Mouse (Mus musculus) gastrocnemius, postnatal 25 days (tissue): ENCODE results near the gene Oscar. TPM values are rescaled to one million over a fixed set of nuclear protein-coding genes. Genes with fewer than 3 reads are reported as not detected.
"Not testable (repeated sequence)": the region's sequence is repeated elsewhere in the genome, so short reads cannot be mapped to it uniquely, and the experiment has no call there.

Experiments used
- DNase-seq: peaks from one replicate; pipeline ENCODE4 v3.0.0; 2022
- total RNA-seq, 2 experiments: library from RNA; stranded (reverse); gene quantifications; 1 replicate in 1 of 2; 2 replicates in 1 of 2; pipeline ENCODE4 v1.2.3; 2021

Oscar gene
- total RNA-seq, 2 experiments from 2014 or later = 0.15 to 0.56 TPM

DNA sequence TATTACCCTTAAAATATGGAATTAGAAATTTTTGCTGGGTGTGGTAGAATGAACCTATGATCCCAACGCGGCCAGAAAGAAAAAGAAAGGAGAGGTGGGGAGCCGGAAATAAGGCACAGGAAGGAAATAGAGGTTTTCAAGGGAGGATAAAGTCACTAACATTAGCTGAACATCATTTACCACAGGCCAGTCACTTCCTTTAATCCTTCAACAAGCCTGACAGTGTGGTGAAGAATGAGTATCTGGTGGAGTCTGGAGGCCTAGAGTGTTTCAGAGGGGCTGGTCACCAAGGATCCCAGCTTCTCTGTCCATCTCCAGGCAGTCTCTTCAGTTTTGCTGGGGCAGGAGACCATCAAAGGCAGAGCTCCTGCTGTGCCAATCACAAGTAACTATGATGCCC lies 5.5 kb downstream of the Oscar start:
- DNase-seq = no peak

- DNase-seq = peak; percentile 23
These were observed 6.9 kb downstream of the Oscar start for GRCm38 (mm10) chr7:3609082-3609481.

DNA sequence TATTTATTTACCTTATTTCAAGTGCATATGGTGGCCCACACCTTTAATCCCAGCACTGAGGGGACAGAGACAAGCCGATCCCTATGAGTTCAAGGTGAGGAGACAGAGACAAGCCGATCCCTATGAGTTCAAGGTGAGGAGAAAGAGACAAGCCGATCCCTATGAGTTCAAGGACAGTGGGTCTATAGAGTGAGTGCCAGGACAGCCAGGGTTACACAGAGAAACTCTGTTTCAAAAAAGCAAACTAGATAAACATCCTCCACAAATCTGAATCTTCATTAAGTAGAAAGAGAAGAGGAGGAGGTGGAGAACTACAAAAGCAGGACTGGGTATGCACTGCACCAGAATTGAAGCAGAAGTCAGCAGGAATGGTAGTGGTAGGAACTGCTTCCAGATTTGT lies 7.3 kb downstream of the Oscar start:
- no peak for DNase-seq

GRCm38 (mm10) chr7:3607391-3607790 lies 8.6 kb downstream of the Oscar start:
- DNase-seq = no peak

DNA sequence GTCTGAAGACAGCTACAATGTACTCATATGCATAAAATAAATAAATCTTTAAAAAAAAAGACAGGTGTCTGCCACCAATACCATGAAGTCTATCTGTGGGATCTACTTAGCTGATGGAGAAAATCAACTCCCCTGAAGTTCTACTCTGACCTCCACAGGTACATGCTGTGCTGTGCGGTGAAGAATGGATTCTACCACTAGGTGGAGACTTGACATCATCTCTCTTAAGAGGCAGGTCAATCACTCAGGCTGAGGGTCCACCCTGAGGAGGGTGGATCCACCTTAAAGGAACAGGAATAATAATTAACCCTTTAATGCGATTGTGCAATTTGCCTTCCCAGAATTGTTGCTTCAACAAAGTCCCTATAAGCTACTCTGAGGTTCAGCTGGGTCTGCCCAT lies 9.2 kb downstream of the Oscar start:
- no peak for DNase-seq

GRCm38 (mm10) chr7:3601119-3601518 lies 14.8 kb downstream of the Oscar start:
- DNase-seq = no peak

DNA sequence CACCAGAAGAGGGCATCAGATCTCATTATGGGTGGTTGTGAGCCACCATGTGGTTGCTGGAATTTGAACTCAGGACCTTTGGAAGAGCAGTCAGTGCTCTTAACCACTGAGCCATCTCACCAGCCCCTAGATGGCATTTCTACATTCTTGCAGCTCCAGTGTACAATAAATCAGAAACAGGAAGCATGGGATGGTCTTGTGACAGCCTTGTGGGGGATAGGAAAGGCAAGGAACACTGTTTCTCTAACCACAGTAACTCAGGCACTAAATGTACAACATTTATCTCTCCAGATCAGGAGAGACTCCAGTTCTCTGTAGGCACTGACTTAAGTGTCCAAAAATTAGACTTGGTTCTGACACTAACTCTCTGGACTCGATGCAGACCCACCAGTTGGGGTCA lies 18.2 kb downstream of the Oscar start:
- not testable (repeated sequence) for DNase-seq

DNA sequence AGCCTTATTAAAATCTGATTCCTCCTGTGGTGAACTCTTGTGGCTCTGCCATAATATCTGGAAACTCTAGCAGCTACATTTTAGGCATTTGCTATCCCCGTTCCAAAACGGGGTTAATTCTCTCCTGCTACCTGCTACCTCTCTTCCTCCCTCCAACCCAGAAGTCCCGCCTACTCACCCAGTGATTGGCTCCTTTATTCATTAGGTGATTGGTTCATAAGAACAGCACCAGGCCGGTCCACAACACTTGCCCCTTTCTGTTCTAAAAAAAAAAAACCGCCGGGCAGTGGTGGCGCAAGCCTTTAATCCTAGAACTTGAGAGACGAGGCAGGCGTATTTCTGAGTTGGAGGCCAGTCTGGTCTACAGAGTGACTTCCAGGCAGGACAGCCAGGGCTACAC lies 20.8 kb downstream of the Oscar start:
- no peak for DNase-seq

- DNase-seq = no peak
These were observed 21.3 kb downstream of the Oscar start for GRCm38 (mm10) chr7:3594686-3595085.

GRCm38 (mm10) chr7:3593855-3594254 lies 22.1 kb downstream of the Oscar start:
- no peak for DNase-seq

- no peak for DNase-seq
These were observed 24.4 kb downstream of the Oscar start for GRCm38 (mm10) chr7:3591534-3591933.

DNA sequence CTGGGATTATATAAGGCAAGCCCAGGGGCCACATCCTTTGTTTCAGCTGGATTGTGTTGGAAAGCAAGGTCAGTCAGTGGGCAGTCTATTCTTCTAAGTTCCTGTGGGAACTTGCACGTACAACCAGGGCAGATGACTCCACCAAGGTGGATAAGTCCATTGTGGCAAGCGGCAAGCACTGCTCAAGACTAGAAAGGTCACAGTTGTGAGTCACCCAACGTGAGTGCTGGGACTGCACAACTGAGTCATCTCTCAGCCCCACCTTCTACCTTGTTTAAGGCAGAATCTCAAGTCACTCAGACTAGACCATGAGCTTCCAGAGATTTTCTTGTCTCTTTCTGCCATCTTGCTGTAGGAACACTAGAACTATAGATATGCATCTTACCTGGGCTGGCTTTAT lies 25.4 kb downstream of the Oscar start:
- DNase-seq = no peak

DNA sequence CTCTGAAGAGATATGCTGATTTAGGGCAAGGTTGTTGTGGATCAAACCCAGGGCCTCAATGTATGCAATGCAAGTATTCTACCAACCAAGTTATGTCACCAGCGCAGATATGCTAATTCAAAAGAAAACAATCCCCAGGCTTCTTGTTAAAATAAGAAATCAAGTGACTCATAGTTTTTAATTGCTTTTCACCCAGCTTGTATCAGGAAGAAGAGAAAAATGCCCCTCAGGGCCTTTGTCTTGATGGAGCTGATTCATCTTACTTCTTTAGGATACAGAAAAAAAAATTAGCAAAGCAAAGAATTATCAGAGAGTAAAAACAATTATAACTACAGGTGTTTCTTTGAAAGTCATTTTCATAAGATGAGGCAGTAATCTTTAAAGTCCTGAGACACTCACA lies 28.7 kb downstream of the Oscar start:
- no peak for DNase-seq

DNA sequence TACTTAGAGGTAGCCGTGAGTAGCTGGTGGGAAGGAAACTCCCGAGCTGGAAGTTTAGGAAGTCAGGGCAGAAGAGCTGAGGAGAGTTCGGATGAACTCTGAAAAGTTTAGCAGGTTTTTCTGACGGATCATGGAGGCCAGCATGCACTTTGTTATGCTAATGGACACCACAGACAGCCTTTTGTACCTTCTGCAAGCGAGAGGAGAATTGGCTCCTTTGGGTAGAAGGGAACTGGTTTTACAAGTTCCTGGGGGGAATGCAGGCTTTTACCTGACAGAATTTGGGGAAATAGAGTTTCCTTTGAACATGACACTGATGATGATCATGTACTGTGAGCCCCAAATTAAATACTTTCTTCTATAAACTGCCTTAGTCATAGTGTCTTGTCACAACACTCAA lies 29.7 kb downstream of the Oscar start:
- DNase-seq = no peak

DNA sequence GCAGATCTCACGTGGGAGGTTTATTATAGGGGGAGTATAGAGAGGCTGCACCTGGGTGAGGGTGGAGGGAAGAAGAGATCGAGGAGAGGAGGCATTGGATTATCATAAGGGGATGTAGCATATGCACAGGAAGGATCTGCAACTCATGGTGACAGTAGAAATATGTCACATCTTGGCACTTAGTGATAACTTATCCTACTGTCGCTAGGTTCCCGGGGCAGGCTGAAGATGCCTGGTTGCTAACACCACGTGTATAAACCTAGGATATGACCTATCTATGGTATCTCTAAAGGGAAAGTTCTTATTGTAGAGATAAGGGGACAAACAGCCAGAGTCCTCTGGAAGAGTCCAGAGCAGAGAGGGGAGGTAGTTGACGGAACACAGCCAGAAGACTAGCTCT lies 30.2 kb downstream of the Oscar start:
- DNase-seq = no peak

DNA sequence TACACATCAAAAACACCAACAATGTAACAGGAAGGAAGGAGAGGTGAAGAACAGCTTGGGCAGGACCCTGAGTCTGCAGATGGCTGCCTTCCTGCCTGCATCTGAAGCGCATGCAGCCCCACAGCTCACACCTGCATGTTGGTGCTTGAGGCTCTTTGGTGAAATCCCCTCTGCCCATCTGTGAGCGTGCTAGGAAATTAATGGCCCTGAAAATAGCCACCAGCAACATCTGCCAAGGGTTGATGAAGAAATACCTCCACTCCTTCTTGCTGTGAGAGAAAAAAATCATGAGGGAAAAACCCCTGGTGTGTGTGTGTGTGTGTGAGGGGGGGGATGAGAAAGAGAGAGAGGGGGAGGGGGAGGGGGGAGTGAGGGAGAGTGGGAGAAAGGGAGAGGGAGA lies 35.9 kb downstream of the Oscar start:
- DNase-seq = no peak

DNA sequence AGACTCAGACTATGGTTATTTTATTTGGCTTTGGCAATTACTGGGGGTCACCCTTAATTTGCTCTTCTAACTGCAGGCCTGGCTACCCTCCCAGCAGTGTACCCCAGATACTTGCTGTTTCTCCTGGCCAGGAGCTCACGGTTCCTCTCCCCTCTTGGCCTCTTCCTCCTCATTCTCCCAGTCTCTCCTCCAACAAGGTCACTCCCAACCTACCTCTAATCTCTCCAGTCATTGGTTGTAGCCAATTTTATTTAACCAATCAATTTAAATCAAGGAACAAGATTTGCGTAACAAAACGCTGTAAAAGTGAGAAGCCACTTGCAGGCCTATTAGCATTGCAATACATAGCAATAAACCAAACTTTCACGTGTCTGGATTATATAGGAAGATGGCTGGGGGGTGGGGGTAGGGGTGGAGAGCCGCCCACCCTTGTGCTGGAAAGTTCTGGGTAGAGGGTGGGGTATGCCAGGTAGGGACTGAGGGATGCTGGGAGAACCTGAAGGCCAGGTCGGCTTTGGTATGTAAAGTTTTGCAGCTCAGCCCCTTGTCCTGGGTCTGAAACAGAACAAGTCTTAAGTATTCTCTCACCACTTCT lies 36.9 kb downstream of the Oscar start:
- no peak for DNase-seq

DNA sequence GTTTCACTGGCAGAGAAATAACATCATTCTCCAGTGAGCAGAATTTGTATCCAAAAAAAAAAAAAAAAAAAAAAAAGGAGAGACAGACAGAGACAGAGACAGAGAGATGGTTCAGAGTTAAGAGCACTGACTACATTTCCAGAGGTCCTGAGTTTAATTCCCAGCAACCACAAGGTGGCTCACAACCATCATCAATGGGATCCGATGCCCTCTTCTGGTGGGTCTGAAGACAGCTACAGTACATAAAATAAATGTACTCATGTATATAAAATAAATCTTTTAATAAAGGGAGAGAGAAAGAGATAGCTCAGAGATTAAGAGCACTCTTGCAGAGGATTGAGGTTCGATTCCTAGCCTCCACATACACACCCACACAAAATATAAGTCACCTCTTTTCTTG lies 37.8 kb downstream of the Oscar start:
- DNase-seq = no peak

DNA sequence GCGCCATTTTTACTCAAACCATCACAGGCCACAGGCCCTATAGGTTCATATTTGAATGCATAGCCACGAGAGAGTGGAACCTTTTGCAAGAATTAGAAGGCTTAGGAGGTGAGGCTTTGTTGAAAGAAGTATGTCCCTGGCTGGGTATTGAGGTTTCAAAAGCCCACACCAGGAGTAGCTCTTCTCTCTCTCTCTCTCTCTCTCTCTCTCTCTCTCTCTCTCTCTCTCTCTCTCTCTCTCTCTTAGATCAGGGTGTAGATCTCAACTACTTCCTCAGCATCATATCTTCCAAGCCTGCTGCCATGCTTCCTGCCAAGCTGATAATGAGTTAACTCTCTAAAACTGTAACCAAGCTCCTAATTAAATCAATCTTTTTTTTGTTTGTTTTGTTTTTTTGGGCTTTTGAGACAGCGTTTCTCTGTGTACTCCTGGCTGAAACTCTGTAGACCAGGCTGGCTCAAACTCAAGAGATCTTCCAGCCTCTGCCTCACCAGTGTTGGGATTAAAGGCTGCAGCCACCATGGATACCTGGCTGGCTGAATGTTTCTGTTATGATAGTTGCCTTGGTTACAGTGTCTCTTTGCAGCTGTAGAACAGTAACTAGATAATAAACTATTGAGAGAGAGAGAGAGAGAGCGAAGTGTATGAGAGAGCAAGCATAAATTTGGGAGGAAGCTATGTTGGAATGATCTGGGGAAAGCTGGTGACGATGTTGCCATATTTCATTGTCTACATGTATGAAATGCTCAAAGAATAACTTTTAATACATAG lies 39.4 kb downstream of the Oscar start:
- no peak for DNase-seq

DNA sequence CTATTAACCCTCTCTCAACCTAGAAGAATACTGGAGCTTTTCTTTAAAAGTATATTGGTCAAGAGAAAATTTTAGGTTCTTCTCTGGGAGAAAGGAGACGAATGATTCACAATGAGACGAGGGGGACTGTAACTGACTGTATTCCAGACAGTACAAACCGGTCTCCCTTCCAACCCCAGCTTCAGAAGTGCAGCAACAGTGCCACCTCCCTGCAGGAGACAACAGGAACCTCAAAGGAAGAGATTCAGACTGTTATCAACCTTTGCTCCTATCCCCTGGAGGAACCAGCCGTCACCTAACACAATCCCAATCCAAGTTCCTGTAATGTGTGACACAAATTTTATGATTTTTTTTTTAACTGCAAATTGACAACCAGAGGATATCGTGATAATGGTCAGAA lies 41.7 kb downstream of the Oscar start:
- DNase-seq = no peak

- no peak for DNase-seq
These were observed 44.1 kb downstream of the Oscar start for GRCm38 (mm10) chr7:3571847-3572246.

GRCm38 (mm10) chr7:3570580-3570979 lies 45.4 kb downstream of the Oscar start:
- DNase-seq = not testable (repeated sequence)

DNA sequence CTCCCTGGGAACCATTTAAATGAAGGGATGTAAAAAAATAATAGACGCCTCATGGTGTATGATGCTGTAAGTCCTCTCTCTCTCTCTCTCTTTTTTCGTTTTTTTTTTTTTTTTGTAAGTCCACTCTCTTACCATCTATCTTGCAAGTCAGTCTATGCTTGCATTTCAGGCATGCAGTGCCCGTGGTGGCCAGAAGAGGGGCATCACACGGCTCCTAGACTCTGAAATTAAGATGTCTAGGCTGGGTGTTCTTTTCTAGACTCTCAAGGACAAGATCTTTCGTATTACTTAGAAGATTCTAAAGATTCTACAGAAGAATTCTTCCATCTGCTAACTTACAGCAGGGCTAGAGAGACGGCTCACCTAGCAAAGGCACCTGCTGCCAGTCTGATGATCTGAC lies 46.2 kb downstream of the Oscar start:
- DNase-seq = no peak

GRCm38 (mm10) chr7:3567336-3567735 lies 48.6 kb downstream of the Oscar start:
- DNase-seq = no peak
